Mouse (Mus musculus) embryonic stem cell, embryonic (primary cell): Measurements from ENCODE around the gene Klra8.
"Not testable (repeated sequence)": the region's sequence is repeated elsewhere in the genome, so short reads cannot be mapped to it uniquely, and the experiment has no call there.

ENCODE experiments used
- CTCF ChIA-PET, 4 experiments: fragments of 300-600 bp in 2 of 4; fragments of 350-600 bp in 2 of 4; sonication (Branson Sonifier 250); formaldehyde crosslinking; loops; one replicate each; lab custom pipeline; 2022; ENCODE audit warnings: inconsistent platforms in 2 of 4; lab: Charles Lee
- POLR2A ChIA-PET, 4 experiments: fragments of 300-600 bp in 2 of 4; fragments of 350-600 bp in 2 of 4; sonication (Branson Sonifier 250); formaldehyde crosslinking; loops; one replicate each; lab custom pipeline; 2022; ENCODE audit warnings: antibody characterized with exemption in 4 of 4, inconsistent platforms in 1 of 4; lab: Charles Lee

The Klra8 gene

GRCm38 (mm10) chr6:130129798-130130197 is at the start of gene Klra8:
Gene Klra8 (minus strand): TSS chr6:130129898.
- CTCF ChIA-PET, POLR2A ChIA-PET: not testable (repeated sequence)

GRCm38 (mm10) chr6:130110485-130110884 is 19.2 kb downstream of the Klra8 start:
- ChIA-PET POLR2A (no interaction called here), CTCF (no interaction called here)

GRCm38 (mm10) chr6:130102743-130103142 is 27.0 kb downstream of the Klra8 start:
- POLR2A ChIA-PET, CTCF ChIA-PET: not testable (repeated sequence)

- ChIA-PET POLR2A (no interaction called here), CTCF (no interaction called here)
These were observed 37.3 kb downstream of the Klra8 start for GRCm38 (mm10) chr6:130092336-130092948.

GRCm38 (mm10) chr6:130067171-130067570 is 62.5 kb downstream of the Klra8 start, which contains the start of gene Klra4:
Gene Klra4 (minus strand): TSS chr6:130067271.
- CTCF ChIA-PET: not testable (repeated sequence)
- POLR2A ChIA-PET: interaction anchor here in 1 of 4 experiments (0.6 kb wide), 1 partner anchor 631 kb away, joined by 3 read pairs; no protein-coding TSS in a partner anchor
